Mouse (Mus musculus) WW6 (cell line): ENCODE data around the gene Gm17018.
"Not testable (repeated sequence)": the region's sequence is repeated elsewhere in the genome, so short reads cannot be mapped to it uniquely, and the experiment has no call there.

ENCODE experiments used
- DNase-seq: peaks from one replicate; pipeline ENCODE4 v3.0.0-alpha.2; 2013; ENCODE audit warnings: low read depth, low spot score

Gene Gm17018

GRCm38 (mm10) chr19:45560153-45560890 lies at the start of gene Gm17018, which contains the start of gene Poll:
Gene Gm17018 (plus strand): TSS chr19:45560615.
Gene Poll (minus strand): TSS chr19:45560531.
- DNase-seq, result no peak

- DNase-seq, result no peak
These were observed 49.7 kb upstream of the Gm17018 start for GRCm38 (mm10) chr19:45510680-45511079.

DNA sequence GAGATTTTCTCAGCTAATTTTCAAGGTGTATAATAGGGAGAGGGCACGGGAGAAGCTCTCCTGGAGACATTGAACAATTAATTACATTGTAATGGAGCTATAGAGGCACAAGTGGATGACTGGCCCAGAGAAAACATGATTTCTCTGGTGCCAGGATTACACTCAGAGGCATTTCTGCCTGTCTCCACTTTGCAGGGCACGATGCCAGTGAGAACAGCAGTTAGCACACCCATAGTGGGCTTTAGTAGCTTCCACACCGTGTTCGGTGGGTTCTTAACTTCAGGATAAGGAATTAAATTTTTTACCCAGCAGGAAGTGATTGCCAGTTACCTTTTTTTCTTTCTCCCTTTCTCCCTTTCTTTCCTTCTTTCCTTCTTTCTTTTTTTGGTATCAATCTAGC lies 49.0 kb upstream of the Gm17018 start:
- no peak for DNase-seq

DNA sequence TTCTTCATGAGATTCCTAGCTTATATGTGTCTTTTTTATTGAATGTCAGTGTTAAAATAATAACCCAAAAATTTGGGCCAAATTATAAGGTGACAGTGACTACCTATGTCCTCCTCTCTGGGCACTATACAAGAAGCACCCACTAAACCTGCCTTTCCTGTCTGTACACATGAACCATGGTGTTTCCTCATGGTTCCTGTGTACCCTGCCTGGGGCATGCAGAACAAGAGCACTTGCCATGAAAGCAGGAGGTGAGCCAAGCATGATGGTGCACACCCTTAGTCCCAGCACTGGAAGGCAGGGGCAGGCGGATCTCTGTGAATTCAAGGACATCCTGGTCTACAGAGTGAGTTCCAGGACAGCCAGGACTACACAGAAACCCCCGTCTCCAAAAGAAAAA lies 45.1 kb upstream of the Gm17018 start:
- DNase-seq, result no peak

DNA sequence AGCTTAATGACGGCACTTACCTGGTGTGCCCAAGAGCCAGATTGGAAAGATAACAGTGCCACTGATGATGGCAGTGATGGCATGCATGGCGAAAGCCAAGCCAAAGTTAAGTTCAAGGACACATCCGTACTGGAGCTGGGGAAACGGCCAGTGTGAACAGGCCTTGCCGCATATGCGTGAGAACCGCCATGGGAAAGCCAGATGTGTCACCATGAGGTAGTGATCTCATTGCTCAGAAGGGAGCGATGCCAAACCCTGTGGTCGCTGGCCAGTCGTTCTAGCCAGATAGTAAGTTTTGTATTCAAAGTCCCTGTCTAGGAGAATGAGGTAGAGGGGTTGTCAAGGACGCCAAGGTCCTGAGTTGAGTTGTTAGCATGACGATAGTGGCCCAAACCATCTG lies 44.2 kb upstream of the Gm17018 start:
- no peak for DNase-seq

- DNase-seq, result no peak
These were observed 33.0 kb upstream of the Gm17018 start for GRCm38 (mm10) chr19:45527382-45527781.

- DNase-seq, result no peak
These were observed 32.4 kb upstream of the Gm17018 start for GRCm38 (mm10) chr19:45527931-45528534.

DNA sequence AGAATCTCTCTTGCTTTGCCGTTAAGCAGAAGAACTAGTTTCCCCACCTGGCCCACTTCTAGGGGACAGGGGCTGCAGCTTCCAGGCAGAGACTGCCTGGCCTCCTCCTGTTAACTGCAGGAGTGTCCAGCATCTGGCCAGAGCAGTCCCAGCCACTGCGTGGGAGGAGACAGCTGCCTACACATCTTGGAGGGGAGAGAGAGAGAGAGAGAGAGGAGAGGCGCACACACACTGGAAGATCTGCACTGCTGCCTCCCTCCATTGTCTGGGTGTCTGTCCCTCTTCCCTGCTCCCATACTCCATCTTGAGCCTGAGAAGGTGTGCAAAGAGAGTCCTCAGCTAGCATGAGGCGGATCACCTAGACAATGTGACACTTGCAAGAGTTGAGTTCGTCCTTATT lies 31.1 kb upstream of the Gm17018 start:
- DNase-seq, result no peak

DNA sequence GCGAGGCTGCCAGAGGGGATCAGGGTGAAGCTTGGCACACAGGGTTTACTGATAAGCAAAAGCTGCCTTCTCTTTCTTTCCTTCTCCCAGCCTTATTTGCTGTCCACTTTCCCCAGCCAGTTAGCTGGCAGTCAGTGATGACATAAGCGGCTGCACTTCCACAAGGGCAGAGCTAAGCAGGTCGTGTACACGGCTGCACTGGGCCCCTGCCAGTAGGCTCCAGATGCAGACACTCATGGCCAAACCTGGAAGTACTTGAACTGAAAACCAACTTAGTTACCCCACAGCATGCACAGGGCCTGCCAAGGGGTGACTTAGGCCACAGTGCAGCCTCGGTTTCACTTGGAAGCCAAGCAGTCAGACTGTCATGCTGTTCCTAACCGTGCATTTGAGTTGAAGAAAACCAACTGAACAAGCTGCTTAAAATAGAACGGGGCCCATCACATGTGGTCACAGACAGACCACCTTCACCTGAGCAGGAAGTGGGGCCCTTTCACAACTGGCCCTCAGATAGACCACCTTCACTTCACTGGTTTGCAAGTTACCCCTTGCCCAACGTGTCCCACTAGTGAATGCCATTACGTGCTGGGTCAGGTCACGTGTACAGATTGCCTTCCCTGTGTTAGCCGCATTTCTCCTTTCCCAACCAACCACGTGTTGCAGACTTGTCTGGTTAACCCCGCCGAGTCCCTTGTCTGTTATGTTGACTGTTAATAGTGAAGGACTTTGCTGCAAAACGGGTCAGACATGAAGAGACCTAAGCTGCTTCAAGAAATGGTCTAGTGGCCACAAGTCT lies 30.0 kb upstream of the Gm17018 start:
- no peak for DNase-seq

DNA sequence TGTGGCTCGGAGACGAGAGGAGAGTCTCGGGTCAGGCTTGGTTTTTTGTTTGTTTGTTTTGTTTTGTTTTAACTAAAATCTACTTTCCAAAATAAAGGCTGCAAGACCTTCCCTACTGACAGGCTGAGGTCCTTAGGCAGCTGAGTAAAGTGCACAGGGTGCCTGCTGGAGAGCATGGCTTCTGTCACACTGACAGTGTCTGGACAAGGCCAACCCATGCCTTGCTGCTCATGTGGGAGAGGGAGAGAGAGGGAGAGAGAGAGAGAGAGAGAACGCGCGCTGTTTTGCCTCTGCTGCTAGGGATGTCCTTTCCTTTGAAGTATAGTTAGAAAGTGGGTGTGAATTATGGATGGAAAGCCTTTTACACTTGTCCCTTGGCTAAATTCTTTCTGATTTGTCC lies 28.9 kb upstream of the Gm17018 start:
- no peak for DNase-seq

- no peak for DNase-seq
These were observed 26.8 kb upstream of the Gm17018 start for GRCm38 (mm10) chr19:45533617-45534016.

DNA sequence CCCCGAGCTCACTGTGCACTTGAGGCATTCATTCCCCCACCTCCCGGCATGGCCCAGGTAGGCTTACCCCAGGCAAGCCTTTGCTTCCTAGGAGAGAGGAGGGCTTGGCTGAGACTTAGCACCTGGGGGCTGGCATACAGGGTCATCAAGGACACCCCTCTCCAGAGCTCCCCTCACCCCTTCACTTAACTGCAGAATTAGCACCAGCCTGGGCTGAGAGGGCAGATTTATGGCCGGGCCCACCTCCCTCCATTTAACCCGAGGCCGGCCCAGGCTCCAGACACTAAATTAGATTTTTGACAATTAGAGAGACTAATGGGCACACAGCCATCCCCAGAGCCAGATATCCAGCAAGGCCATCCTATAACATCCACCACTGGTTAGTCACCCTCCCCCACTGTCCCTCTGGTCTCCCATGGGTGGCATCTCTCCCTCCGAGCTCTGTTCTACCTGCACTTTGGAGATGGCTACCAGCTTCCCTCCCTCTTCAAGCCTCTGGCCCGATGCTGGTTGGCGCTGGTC lies 25.1 kb upstream of the Gm17018 start:
- no peak for DNase-seq

DNA sequence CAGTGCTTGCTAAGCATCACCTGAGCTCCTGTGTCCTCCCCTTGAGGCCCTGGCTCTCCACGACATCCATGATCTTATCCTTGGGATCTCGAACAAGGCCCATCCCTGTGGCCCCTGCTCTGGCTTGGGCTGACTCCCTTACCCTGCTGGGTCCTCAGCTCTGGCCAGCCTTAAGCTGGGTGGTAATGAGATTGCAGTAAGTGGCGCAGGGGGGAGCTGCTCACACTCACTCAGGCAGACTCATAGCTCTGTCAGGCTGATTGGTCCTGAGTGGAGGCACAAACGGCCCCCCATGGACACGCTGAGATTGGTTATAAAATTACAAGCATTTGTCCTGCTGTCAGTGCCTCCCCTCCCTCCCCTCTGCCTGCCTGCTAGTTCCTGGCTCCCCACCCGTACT lies 24.5 kb upstream of the Gm17018 start:
- DNase-seq, result no peak

DNA sequence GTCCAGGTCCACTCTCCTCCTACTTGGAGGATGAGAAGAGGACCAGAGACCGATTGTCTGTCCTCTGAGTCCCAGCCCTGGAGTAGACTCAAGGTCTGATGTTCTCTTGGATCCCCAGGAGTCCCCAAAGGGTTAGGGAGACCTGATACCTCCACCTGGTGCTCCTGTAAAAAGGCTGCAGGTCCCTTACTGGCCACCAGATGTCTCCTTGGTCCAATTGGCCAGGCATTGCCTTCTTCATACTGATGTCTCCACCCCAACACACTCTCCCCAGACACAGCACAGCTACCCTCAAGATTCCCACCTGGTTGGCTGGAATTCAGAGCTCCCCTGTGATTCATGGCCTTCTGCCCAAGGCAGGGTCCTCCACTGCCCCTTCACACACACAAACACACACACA lies 22.9 kb upstream of the Gm17018 start:
- DNase-seq, result peak; percentile 40

DNA sequence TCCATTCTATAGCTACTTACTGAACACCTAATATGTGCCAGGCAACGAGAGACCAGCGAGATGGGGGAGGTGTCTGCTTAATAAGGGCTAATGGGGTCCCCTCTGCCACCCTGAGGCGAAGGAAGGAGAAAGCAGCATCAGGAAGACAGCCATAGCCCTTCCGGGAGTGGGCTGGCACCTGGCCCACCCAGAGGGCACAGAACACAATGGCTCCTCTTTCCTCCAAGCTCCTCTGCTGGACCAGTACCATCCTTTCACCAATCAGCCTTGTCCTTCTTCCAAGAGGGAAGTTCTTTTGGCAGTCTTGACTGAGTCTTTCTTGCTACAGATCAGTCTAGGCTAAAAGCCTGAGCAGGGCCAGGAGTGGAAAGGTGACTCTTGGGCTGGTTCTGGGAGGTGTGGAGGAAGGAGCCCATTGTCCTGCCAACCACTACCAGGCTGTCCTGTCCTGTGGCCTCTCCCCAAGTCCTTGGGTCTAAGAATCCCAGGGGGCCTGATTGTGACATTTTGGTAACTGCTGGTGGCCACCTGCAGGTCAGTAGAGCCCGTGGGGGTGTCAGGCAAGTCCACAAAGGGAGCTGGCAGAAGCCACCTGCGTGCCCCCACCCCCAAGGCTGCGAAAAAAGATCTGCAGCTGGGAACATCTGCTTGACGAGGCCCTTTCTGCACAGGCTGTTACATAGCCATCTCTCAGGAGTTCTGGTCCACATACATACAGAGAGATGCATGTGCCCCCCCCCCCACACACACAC lies 19.6 kb upstream of the Gm17018 start:
- DNase-seq, result no peak

GRCm38 (mm10) chr19:45541409-45542041 lies 18.9 kb upstream of the Gm17018 start:
- no peak for DNase-seq

DNA sequence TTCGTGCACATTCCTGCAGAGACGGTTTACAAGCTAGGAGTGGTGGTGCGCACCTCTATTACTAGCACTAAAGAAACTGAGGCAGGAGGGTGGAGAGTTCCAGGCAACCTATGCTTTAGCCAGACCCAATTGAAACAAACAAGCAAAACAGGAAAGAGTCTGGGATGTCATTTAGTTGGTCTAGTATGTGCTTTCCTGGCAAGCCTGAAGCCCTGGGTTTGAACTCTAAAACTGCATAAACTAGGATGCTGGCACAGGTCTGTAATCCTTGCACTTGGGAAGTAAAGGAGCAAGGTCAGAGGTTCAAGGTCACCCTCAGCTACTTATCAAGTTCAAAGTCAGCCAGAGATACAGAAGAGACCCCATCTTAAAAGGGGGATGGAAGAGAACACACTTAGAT lies 18.4 kb upstream of the Gm17018 start:
- no peak for DNase-seq

DNA sequence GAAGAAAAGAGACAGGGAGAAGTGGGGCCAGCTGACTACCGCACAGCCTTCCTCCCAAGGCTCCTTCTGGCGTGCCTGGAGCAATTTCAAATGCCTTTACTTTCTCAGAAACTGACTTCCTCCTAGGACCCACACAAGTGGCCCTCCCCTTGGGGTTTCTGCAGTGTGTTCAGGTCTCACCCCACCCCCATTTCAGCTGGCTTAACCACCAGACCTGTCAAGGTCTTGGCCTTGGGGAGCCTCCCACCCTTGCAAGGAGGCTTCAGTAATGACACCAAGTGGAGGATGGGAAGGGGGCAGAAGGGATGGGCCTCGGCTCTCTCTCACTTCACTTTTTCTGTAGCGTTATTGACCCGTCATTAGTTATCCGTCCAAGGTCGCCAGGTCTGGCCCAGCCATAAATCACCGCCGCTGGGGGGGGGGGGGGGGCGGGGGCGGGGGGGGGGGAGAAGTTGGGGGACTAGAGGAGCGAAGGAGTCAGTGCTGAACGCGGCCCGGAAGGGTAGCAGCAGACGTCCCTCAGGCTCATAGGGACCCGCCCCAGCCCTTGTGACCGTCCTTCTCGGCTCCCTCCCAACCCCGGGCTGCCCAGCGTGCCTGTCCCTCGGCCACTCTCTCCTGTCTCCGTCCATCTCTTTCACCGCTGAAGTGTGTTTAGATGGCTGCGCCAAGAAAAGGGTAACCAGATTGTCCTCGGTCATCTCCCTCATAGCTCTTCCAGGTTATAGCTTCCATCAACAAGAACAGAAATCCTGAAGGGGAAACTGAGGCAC lies 16.1 kb upstream of the Gm17018 start:
- no peak for DNase-seq

DNA sequence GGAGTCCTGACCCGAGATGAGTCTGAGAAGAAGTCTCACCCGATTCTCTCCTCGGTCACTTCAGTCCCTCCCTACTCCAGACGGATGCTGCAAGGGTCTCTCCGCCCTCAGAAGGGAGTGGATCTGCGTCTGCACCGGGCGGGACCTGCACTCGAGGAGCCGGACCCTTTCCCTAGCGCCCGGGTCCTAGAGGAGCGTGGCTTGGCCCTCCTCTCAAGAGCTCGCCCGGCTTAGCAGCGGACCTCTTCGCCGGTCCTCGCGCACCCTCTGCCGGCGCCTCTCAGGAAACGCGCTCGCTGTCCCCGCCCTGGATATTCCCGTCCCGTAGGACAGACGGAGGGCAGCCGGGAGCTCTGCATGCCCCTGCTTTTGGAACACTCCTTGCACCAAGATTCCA lies 15.5 kb upstream of the Gm17018 start:
- DNase-seq, result peak; percentile 58

DNA sequence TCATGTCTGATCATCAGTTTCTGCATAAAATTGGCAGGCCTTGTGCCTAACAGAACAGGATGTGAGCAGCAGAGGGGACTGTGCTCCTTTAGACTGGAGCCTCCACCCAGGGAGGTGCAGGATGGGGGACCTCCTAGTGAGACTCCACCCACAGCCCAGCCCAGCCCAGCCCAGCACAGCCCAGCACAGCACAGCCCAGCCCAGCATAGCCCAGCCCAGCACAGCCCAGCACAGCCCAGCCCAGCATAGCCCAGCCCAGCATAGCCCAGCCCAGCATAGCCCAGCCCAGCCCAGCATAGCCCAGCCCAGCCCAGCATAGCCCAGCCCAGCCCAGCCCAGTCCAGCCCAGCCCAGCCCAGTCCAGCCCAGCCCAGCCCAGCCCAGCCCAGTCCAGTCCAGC lies 12.2 kb upstream of the Gm17018 start:
- not testable (repeated sequence) for DNase-seq
